Mouse (Mus musculus) forebrain, embryonic 13.5 days (tissue): ENCODE data around the gene Ndst4. TPM values are rescaled to one million over a fixed set of nuclear protein-coding genes. Genes with fewer than 3 reads are reported as not detected.
A peak's percentile ranks its signal among the peaks of the same experiment; 100 is the strongest.

ENCODE experiments used
- ATAC-seq: fragments of 200-750 bp; cut with Nextera tagmentation; 2 replicates; pipeline ENCODE4 v1.8.0; 2017
- H3K27ac ChIP-seq: fragments of 300-500 bp; sonication (generic); 2 replicates; pipeline ENCODE4 v1.5.1; 2015; ENCODE audit warnings: inconsistent platforms, mild to moderate bottlenecking, moderate library complexity
- H3K27me3 ChIP-seq: fragments of 300-500 bp; sonication (generic); 2 replicates; pipeline ENCODE4 v1.6.1; 2015; ENCODE audit warnings: mild to moderate bottlenecking, inconsistent platforms
- H3K36me3 ChIP-seq: fragments of 300-500 bp; sonication (generic); 2 replicates; pipeline ENCODE4 v1.6.1; 2015; ENCODE audit warnings: mild to moderate bottlenecking, inconsistent platforms; ENCODE audit not compliant: poor library complexity, severe bottlenecking
- H3K4me1 ChIP-seq: fragments of 300-500 bp; sonication (generic); 2 replicates; pipeline ENCODE4 v1.6.1; 2015; ENCODE audit warnings: inconsistent platforms
- H3K4me2 ChIP-seq: fragments of 300-500 bp; sonication (generic); 2 replicates; pipeline ENCODE4 v1.6.1; 2015; ENCODE audit warnings: inconsistent platforms, mild to moderate bottlenecking, moderate library complexity
- H3K4me3 ChIP-seq: fragments of 300-500 bp; sonication (generic); 2 replicates; pipeline ENCODE4 v1.5.1; 2015; ENCODE audit warnings: mild to moderate bottlenecking, inconsistent platforms
- H3K9ac ChIP-seq: fragments of 300-500 bp; sonication (generic); 2 replicates; pipeline ENCODE4 v1.6.1; 2015; ENCODE audit warnings: mild to moderate bottlenecking, inconsistent platforms
- H3K9me3 ChIP-seq: fragments of 300-500 bp; sonication (generic); replicated peaks from 2 replicates; pipeline ENCODE4 v1.6.1; 2016; ENCODE audit warnings: inconsistent platforms
- WGBS: fragments of 180-500 bp; shearing (Covaris S2); methylation state at CpG from one replicate; pipeline ENCODE4 v1.1.7; 2015; 5-methylcytosine and 5-hydroxymethylcytosine counted together
- polyA plus RNA-seq: library from polyadenylated mRNA; unstranded; fragments of >200 nt; fragmentation: Nextera tagmentation; extraction: Ambion mirVana; gene quantifications from 2 replicates; pipeline ENCODE4 v1.2.1, GENCODE M21; 2015

Gene Ndst4
- polyA plus RNA-seq, 1 experiment from 2014 or later = 1.1 TPM

GRCm38 (mm10) chr3:125660884-125661532 is 257.1 kb downstream of the Ndst4 start:
- Histone ChIP-seq H3K36me3 (no peaks in the 10 kb centered on the region), H3K4me1 (no peaks in the 10 kb centered on the region; the same call in 1 of the 2 replicates), H3K9ac (no peak overlapping the region), H3K4me3 (no peak overlapping the region), H3K9me3 (no peaks in the 10 kb centered on the region), H3K27ac (no peak overlapping the region), H3K27me3 (no peaks in the 10 kb centered on the region), H3K4me2 (no peak overlapping the region)
- ATAC-seq = peak; percentile 61; the same call in 1 of the 2 replicates
- 41% methylated on average over 2 of the region's 2 CpGs for WGBS

- Histone ChIP-seq H3K27me3 (no peaks in the 10 kb centered on the region), H3K9ac (no peak overlapping the region), H3K4me1 (peaks cover 18% of the 10 kb centered on the region), H3K27ac (no peak overlapping the region), H3K9me3 (no peaks in the 10 kb centered on the region), H3K4me3 (no peak overlapping the region), H3K4me2 (no peak overlapping the region), H3K36me3 (no peaks in the 10 kb centered on the region)
- 27% methylated on average over 9 of the region's 9 CpGs for WGBS
- ATAC-seq = peak; percentile 44; the same call in 1 of the 2 replicates
Observed at GRCm38 (mm10) chr3:125673997-125674794, 270.3 kb downstream of the Ndst4 start.

- Histone ChIP-seq H3K36me3 (no peaks in the 10 kb centered on the region), H3K9me3 (no peaks in the 10 kb centered on the region), H3K4me3 (no peak overlapping the region), H3K27me3 (no peaks in the 10 kb centered on the region), H3K4me1 (peaks cover 18% of the 10 kb centered on the region), H3K27ac (no peak overlapping the region), H3K9ac (no peak overlapping the region), H3K4me2 (no peak overlapping the region)
- WGBS = 91% methylated on average over 6 of the region's 6 CpGs
- ATAC-seq = no peak
Observed at GRCm38 (mm10) chr3:125675211-125675896, 271.5 kb downstream of the Ndst4 start.

GRCm38 (mm10) chr3:125678924-125679323 is 275.0 kb downstream of the Ndst4 start:
- WGBS = 46% methylated on average over 9 of the region's 9 CpGs
- H3K27ac ChIP-seq = no peak overlapping the region
- ATAC-seq = peak; percentile 95
- peaks cover 17% of the 10 kb centered on the region for H3K4me1 ChIP-seq
- H3K27me3 ChIP-seq = no peaks in the 10 kb centered on the region
- no peak overlapping the region for H3K9ac ChIP-seq
- H3K4me3 ChIP-seq = no peak overlapping the region
- no peaks in the 10 kb centered on the region for H3K36me3 ChIP-seq
- no peaks in the 10 kb centered on the region for H3K9me3 ChIP-seq
- H3K4me2 ChIP-seq = peak overlapping the region; percentile 31

GRCm38 (mm10) chr3:125683460-125684230 is 279.8 kb downstream of the Ndst4 start:
- Histone ChIP-seq H3K36me3 (no peaks in the 10 kb centered on the region), H3K9ac (no peak overlapping the region), H3K4me1 (peaks cover 5% of the 10 kb centered on the region), H3K4me2 (no peak overlapping the region), H3K9me3 (no peaks in the 10 kb centered on the region), H3K4me3 (no peak overlapping the region), H3K27ac (no peak overlapping the region), H3K27me3 (no peaks in the 10 kb centered on the region)
- ATAC-seq = no peak
- 74% methylated on average over 8 of the region's 8 CpGs for WGBS

GRCm38 (mm10) chr3:125684583-125684982 is 280.7 kb downstream of the Ndst4 start:
- no peak overlapping the region for H3K4me2 ChIP-seq
- no peak for ATAC-seq
- H3K27ac ChIP-seq = no peak overlapping the region
- H3K9me3 ChIP-seq = no peaks in the 10 kb centered on the region
- H3K4me1 ChIP-seq = no peaks in the 10 kb centered on the region
- WGBS = 100% methylated on average over 1 of the region's 1 CpGs
- H3K9ac ChIP-seq = no peak overlapping the region
- no peaks in the 10 kb centered on the region for H3K27me3 ChIP-seq
- no peaks in the 10 kb centered on the region for H3K36me3 ChIP-seq
- H3K4me3 ChIP-seq = no peak overlapping the region

- Histone ChIP-seq H3K9ac (no peak overlapping the region), H3K4me2 (no peak overlapping the region), H3K27me3 (no peaks in the 10 kb centered on the region), H3K4me1 (no peaks in the 10 kb centered on the region), H3K4me3 (no peak overlapping the region), H3K9me3 (no peaks in the 10 kb centered on the region), H3K36me3 (no peaks in the 10 kb centered on the region), H3K27ac (no peak overlapping the region)
- no peak for ATAC-seq
- WGBS = 72% methylated on average over 2 of the region's 2 CpGs
Observed at GRCm38 (mm10) chr3:125687601-125688000, 283.7 kb downstream of the Ndst4 start.

GRCm38 (mm10) chr3:125690948-125691347 is 287.1 kb downstream of the Ndst4 start:
- Histone ChIP-seq H3K4me3 (no peak overlapping the region), H3K4me2 (no peak overlapping the region), H3K36me3 (no peaks in the 10 kb centered on the region), H3K9ac (no peak overlapping the region), H3K9me3 (no peaks in the 10 kb centered on the region), H3K4me1 (no peaks in the 10 kb centered on the region), H3K27me3 (no peaks in the 10 kb centered on the region), H3K27ac (no peak overlapping the region)
- ATAC-seq = 0 out of 2 replicates have a peak, but pooled peaks have one; percentile 13
- 81% methylated on average over 1 of the region's 1 CpGs for WGBS

GRCm38 (mm10) chr3:125722953-125723352 is 319.1 kb downstream of the Ndst4 start:
- Histone ChIP-seq H3K9ac (no peak overlapping the region), H3K4me1 (no peaks in the 10 kb centered on the region), H3K4me3 (no peak overlapping the region), H3K36me3 (no peaks in the 10 kb centered on the region), H3K4me2 (no peak overlapping the region), H3K27me3 (no peaks in the 10 kb centered on the region), H3K27ac (no peak overlapping the region), H3K9me3 (no peaks in the 10 kb centered on the region)
- WGBS = 61% methylated on average over 2 of the region's 2 CpGs
- no peak for ATAC-seq

GRCm38 (mm10) chr3:125734945-125735344 is 331.1 kb downstream of the Ndst4 start:
- Histone ChIP-seq H3K9ac (no peak overlapping the region), H3K9me3 (no peaks in the 10 kb centered on the region), H3K4me2 (no peak overlapping the region), H3K4me1 (no peaks in the 10 kb centered on the region), H3K36me3 (no peaks in the 10 kb centered on the region), H3K4me3 (no peak overlapping the region), H3K27me3 (no peaks in the 10 kb centered on the region), H3K27ac (no peak overlapping the region)
- ATAC-seq = no peak
- 82% methylated on average over 2 of the region's 2 CpGs for WGBS

- H3K4me1 ChIP-seq = no peaks in the 10 kb centered on the region
- ATAC-seq = no peak
- 66% methylated on average over 3 of the region's 3 CpGs for WGBS
- no peaks in the 10 kb centered on the region for H3K36me3 ChIP-seq
- no peak overlapping the region for H3K27ac ChIP-seq
- no peaks in the 10 kb centered on the region for H3K27me3 ChIP-seq
- H3K4me3 ChIP-seq = no peak overlapping the region
- H3K9me3 ChIP-seq = no peaks in the 10 kb centered on the region
- no peak overlapping the region for H3K4me2 ChIP-seq
- H3K9ac ChIP-seq = no peak overlapping the region
Observed at GRCm38 (mm10) chr3:125744468-125745141, 340.7 kb downstream of the Ndst4 start.
